Mouse (Mus musculus) brain, adult 2 months (tissue): ENCODE measurements around the gene Spatc1l.

Experiments
- DNase-seq: peaks from one replicate; pipeline ENCODE4 v3.0.0; 2011; ENCODE audit warnings: low read depth, low spot score

Gene Spatc1l

DNA sequence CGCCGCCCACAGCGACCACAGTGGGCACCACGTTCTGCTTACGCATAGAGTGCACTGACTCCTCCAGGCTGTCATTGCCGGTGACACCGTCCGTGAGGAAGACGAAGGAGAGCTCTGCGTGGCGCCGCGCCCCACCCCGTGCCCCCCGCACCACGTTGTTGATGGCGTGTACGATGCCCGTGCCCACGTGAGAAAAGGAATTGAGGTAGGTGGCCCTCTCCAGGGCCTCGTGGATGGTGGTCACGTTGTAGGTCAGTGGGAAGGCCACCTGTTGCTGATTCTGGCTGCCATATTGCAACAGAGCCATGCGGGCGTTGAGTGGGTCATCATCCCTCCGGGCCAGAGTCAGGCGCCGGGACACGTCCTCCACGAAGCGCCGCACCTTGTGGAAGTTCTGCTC lies 34.3 kb downstream of the Spatc1l start:
- no peak for DNase-seq

DNA sequence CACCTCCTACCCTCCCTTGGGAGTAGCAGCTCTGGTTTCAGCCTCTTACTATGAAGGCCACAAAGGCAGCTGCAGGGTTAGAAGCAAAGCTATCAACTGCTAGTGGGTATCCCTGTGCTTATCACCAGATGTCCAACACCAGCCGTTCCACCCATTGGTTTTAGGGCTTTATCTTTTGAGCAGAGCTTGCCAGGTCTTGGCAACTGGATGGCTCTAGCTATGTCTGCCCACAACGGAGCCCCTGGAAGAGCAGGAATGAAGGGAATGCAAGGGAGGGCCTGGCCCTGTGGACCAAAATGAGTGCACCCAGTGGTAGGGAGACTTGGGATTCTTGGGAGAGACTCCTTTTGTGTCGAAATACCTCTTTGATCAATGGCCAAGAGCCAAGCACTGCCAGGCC lies 40.6 kb downstream of the Spatc1l start:
- DNase-seq: no peak

DNA sequence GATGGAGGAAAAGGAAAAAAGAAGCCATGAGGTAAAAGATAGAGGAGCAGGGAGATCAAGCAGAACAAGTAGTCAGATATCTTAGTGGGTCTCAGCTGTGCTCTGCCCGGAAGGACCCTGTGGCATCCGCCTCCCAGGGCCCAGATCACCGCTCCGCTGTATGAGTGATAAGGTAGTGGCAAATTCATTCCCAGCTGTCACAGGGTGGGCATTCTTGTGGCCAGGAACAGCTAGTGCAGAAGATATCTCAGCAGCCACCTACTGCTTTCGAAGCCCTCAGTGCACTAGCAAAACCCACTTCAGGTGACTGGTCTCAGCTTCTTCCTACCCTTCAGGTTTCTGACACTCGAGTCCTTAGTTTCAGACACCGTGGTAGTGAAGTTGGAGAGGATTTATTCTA lies 50.4 kb downstream of the Spatc1l start:
- no peak for DNase-seq
